10 mouse cellular contexts compared by ENCODE assay signal in genomic region chr7:97420958-97421651, GRCm38 (mm10). TPM values are rescaled to one million over a fixed set of nuclear protein-coding genes. Genes with fewer than 3 reads are reported as not detected.
A peak's percentile ranks its signal among the peaks of the same experiment; 100 is the strongest.
DNase-seq lines count a peak whose midpoint lies in the region; ATAC-seq and TF ChIP-seq lines count a peak whose summit lies in the region.
"Had no signal": no experiment of that assay in that cellular context is flagged by ENCODE, and none has a peak within 500 bp of the region (broad histone marks: within the 10 kb centered on the region; RNA-seq: fewer than 3 reads in every experiment).

No protein-coding gene starts in this region.

- no peak overlapping the region; the same call in 1 of the 2 replicates for H3K27ac ChIP-seq in heart, postnatal 0 days (ENCODE audit: low read depth)
- no peak overlapping the region for H3K27ac ChIP-seq in kidney, embryonic 15.5 days
- no peak overlapping the region for H3K27ac ChIP-seq in forebrain, embryonic 11.5 days (ENCODE audit: low read depth, low read length)

- peak overlapping the region; percentile 26; the same call in 1 of the 2 replicates for H3K9ac ChIP-seq in heart, postnatal 0 days (replicated peaks; ENCODE audit: low read depth, low read length)
- no peak overlapping the region for H3K9ac ChIP-seq in kidney, embryonic 15.5 days
- H3K9ac ChIP-seq in forebrain, embryonic 11.5 days (ENCODE audit: low read length): no peak overlapping the region

- peak; percentile 55 for ATAC-seq in heart, postnatal 0 days (ENCODE audit: insufficient read depth, low read depth)
- no peak for ATAC-seq in kidney, embryonic 15.5 days (replicated peaks; ENCODE audit: low FRiP score)
- ATAC-seq in forebrain, embryonic 11.5 days (replicated peaks; ENCODE audit: low FRiP score): no peak

- intact Hi-C loops in gastrocnemius, postnatal 14 days (cut with DNase I; ENCODE audit: low total_unique reads): loop anchor here (10.0 kb wide), 1 partner anchor 154 kb away; the partner anchor contains the start of genes Aamdc and Rsf1

- 61% methylated on average over 8 of the region's 8 CpGs for WGBS in heart, postnatal 0 days
- 75% methylated on average over 8 of the region's 8 CpGs for WGBS in kidney, embryonic 15.5 days
- WGBS in forebrain, embryonic 11.5 days: 86% methylated on average over 8 of the region's 8 CpGs

- no peak for TF ChIP-seq CTCF in heart, postnatal 0 days (IDR thresholded peaks at IDR 0.05; ENCODE audit: low read depth)

- no peaks in the 10 kb centered on the region for H3K9me3 ChIP-seq in heart, postnatal 0 days (replicated peaks; ENCODE audit: control insufficient read depth, low read length)
- H3K9me3 ChIP-seq in kidney, embryonic 15.5 days (replicated peaks): no peaks in the 10 kb centered on the region
- no peaks in the 10 kb centered on the region for H3K9me3 ChIP-seq in forebrain, embryonic 11.5 days (ENCODE audit: control insufficient read depth, low read length)

- H3K27me3 ChIP-seq in heart, postnatal 0 days (ENCODE audit: control insufficient read depth, insufficient read depth, low read length): no peaks in the 10 kb centered on the region
- no peaks in the 10 kb centered on the region for H3K27me3 ChIP-seq in kidney, embryonic 15.5 days
- no peaks in the 10 kb centered on the region for H3K27me3 ChIP-seq in forebrain, embryonic 11.5 days (ENCODE audit: control insufficient read depth, insufficient read depth, low read length)

- H3K36me3 ChIP-seq in heart, postnatal 0 days (replicated peaks; ENCODE audit: control insufficient read depth, insufficient read depth, low read length): no peaks in the 10 kb centered on the region
- no peaks in the 10 kb centered on the region for H3K36me3 ChIP-seq in kidney, embryonic 15.5 days
- no peaks in the 10 kb centered on the region for H3K36me3 ChIP-seq in forebrain, embryonic 11.5 days (ENCODE audit: control insufficient read depth, insufficient read depth, low read length)

- no peak overlapping the region for H3K4me3 ChIP-seq in heart, postnatal 0 days (ENCODE audit: low read depth, low read length)
- no peak overlapping the region for H3K4me3 ChIP-seq in kidney, embryonic 15.5 days (replicated peaks)
- no peak overlapping the region for H3K4me3 ChIP-seq in forebrain, embryonic 11.5 days (ENCODE audit: low read depth, low read length)

- TF ChIP-seq EP300 in heart, postnatal 0 days (IDR thresholded peaks at IDR 0.05; ENCODE audit: low read depth): no peak

- DNase-seq in heart, postnatal 0 days (ENCODE audit: low spot score): no peak
- DNase-seq in heart, adult 9 months (ENCODE audit: low spot score in 2 of 2): no peak
- DNase-seq in adipocyte (ENCODE audit: low spot score): peak; percentile 83
- peak; percentile 68 for DNase-seq in adrenal gland, postnatal 25 days
- DNase-seq in gastrocnemius, postnatal 14 days: peak; percentile 33
- DNase-seq in spleen, postnatal 36 days (ENCODE audit: low spot score in 2 of 2): no peak
- no peak for DNase-seq in forebrain, embryonic 11.5 days (ENCODE audit: low spot score)
- DNase-seq: kidney, adult 2 months; right cerebral cortex, postnatal 14 days had no signal

- peaks cover 15% of the 10 kb centered on the region for H3K4me1 ChIP-seq in heart, postnatal 0 days (ENCODE audit: control insufficient read depth, insufficient read depth)
- peaks cover 2% of the 10 kb centered on the region; the same call in 1 of the 2 replicates for H3K4me1 ChIP-seq in kidney, embryonic 15.5 days
- no peaks in the 10 kb centered on the region for H3K4me1 ChIP-seq in forebrain, embryonic 11.5 days (replicated peaks; ENCODE audit: control insufficient read depth, insufficient read depth, low read length)

- H3K4me2 ChIP-seq in heart, postnatal 0 days (ENCODE audit: low read depth, low read length): no peak overlapping the region
- no peak overlapping the region for H3K4me2 ChIP-seq in kidney, embryonic 15.5 days
- H3K4me2 ChIP-seq in forebrain, embryonic 11.5 days (ENCODE audit: low read depth, low read length, severe bottlenecking): no peak overlapping the region

RNA-seq across cellular contexts. Expression of gene Thrsp, which starts 3.6 kb away (rescaled TPM):
- total RNA-seq in heart, postnatal 0 days (2014; rRNA removed; ENCODE audit: low replicate concordance): 1.0 and 1.9 TPM in 2 replicates
- polyA plus RNA-seq in heart, postnatal 0 days (2015; fragmentation: Nextera tagmentation; extraction: Ambion mirVana): 3.9 and 4.3 TPM in 2 replicates
- 584 and 613 TPM in 2 replicates for total RNA-seq in adrenal gland, postnatal 25 days (2021)
- 10 to 100 TPM; 36.0 to 40.5 TPM for total RNA-seq in gastrocnemius, postnatal 14 days (2021)
- polyA plus RNA-seq in kidney, embryonic 15.5 days (2015; fragmentation: Nextera tagmentation; extraction: Ambion mirVana): 0.72 and 1.0 TPM in 2 replicates
- 0.28 TPM in 1 of 2 replicates, not detected in the other for polyA plus RNA-seq in forebrain, embryonic 11.5 days (2014; fragmentation: Nextera tagmentation; extraction: Ambion mirVana)

RNA-seq across cellular contexts. Expression of gene Ndufc2, which starts 21.3 kb away (rescaled TPM):
- total RNA-seq in heart, postnatal 0 days (2014; rRNA removed; ENCODE audit: low replicate concordance): 797 and 949 TPM in 2 replicates
- 1,243 and 1,339 TPM in 2 replicates for polyA plus RNA-seq in heart, postnatal 0 days (2015; fragmentation: Nextera tagmentation; extraction: Ambion mirVana)
- 221 and 290 TPM in 2 replicates for total RNA-seq in adrenal gland, postnatal 25 days (2021)
- total RNA-seq in gastrocnemius, postnatal 14 days (2021): 100 to 1,000 TPM; 304 to 343 TPM
- polyA plus RNA-seq in kidney, embryonic 15.5 days (2015; fragmentation: Nextera tagmentation; extraction: Ambion mirVana): 359 and 418 TPM in 2 replicates
- polyA plus RNA-seq in forebrain, embryonic 11.5 days (2014; fragmentation: Nextera tagmentation; extraction: Ambion mirVana): 307 and 339 TPM in 2 replicates

RNA-seq across cellular contexts. Expression of gene Kctd14, which starts 30.0 kb away (rescaled TPM):
- total RNA-seq in heart, postnatal 0 days (2014; rRNA removed; ENCODE audit: low replicate concordance): not detected in 2 replicates
- polyA plus RNA-seq in heart, postnatal 0 days (2015; fragmentation: Nextera tagmentation; extraction: Ambion mirVana): 0.34 and 0.62 TPM in 2 replicates
- total RNA-seq in adrenal gland, postnatal 25 days (2021): 1.7 TPM in 2 replicates
- total RNA-seq in gastrocnemius, postnatal 14 days (2021): under 1 TPM; 0.16 to 0.23 TPM
- polyA plus RNA-seq in kidney, embryonic 15.5 days (2015; fragmentation: Nextera tagmentation; extraction: Ambion mirVana): 2.0 and 2.3 TPM in 2 replicates
- polyA plus RNA-seq in forebrain, embryonic 11.5 days (2014; fragmentation: Nextera tagmentation; extraction: Ambion mirVana): 0.87 and 1.3 TPM in 2 replicates

RNA-seq across cellular contexts. Expression of gene Alg8, which starts 49.7 kb away (rescaled TPM):
- 9.9 and 20.1 TPM in 2 replicates for total RNA-seq in heart, postnatal 0 days (2014; rRNA removed; ENCODE audit: low replicate concordance)
- 11.3 and 12.9 TPM in 2 replicates for polyA plus RNA-seq in heart, postnatal 0 days (2015; fragmentation: Nextera tagmentation; extraction: Ambion mirVana)
- total RNA-seq in adrenal gland, postnatal 25 days (2021): 17.4 and 24.3 TPM in 2 replicates
- 1 to 10 TPM; 2.9 to 5.5 TPM for total RNA-seq in gastrocnemius, postnatal 14 days (2021)
- polyA plus RNA-seq in kidney, embryonic 15.5 days (2015; fragmentation: Nextera tagmentation; extraction: Ambion mirVana): 49.3 and 51.7 TPM in 2 replicates
- 44.1 and 44.6 TPM in 2 replicates for polyA plus RNA-seq in forebrain, embryonic 11.5 days (2014; fragmentation: Nextera tagmentation; extraction: Ambion mirVana)

RNA-seq across cellular contexts. Expression of gene Ints4, which starts 59.7 kb away (rescaled TPM):
- 29.8 and 35.4 TPM in 2 replicates for total RNA-seq in heart, postnatal 0 days (2014; rRNA removed; ENCODE audit: low replicate concordance)
- 28.1 and 28.2 TPM in 2 replicates for polyA plus RNA-seq in heart, postnatal 0 days (2015; fragmentation: Nextera tagmentation; extraction: Ambion mirVana)
- total RNA-seq in adrenal gland, postnatal 25 days (2021): 64.7 and 65.3 TPM in 2 replicates
- total RNA-seq in gastrocnemius, postnatal 14 days (2021): 10 to 100 TPM; 21.2 to 24.9 TPM
- 50.2 and 53.5 TPM in 2 replicates for polyA plus RNA-seq in kidney, embryonic 15.5 days (2015; fragmentation: Nextera tagmentation; extraction: Ambion mirVana)
- 63.4 and 71.5 TPM in 2 replicates for polyA plus RNA-seq in forebrain, embryonic 11.5 days (2014; fragmentation: Nextera tagmentation; extraction: Ambion mirVana)

Comparison
In these comparisons a context has a peak if more than half of its experiments do, and no peak if none do; other contexts are left out.
1. DNase-seq: peak in adipocyte (single experiment), adrenal gland, postnatal 25 days (single experiment) and gastrocnemius, postnatal 14 days (single experiment); none in heart, postnatal 0 days (single experiment), heart, adult 9 months (0 of 2), spleen, postnatal 36 days (0 of 2) and forebrain, embryonic 11.5 days (single experiment).
2. RNA of gene Thrsp, which starts 3.6 kb away (total RNA-seq): 584 to 613 TPM in adrenal gland, postnatal 25 days and 36.0 to 40.5 TPM in gastrocnemius, postnatal 14 days; 1.0 to 1.9 TPM in heart, postnatal 0 days; every median in the first group is over 10 times any median in the second.